Mouse (Mus musculus) embryo, embryonic 10 days (tissue): ENCODE data around the gene Ywhab.

ENCODE experiments used
- DNase-seq: peaks from one replicate; pipeline ENCODE4 v3.0.0-alpha.2; 2015; ENCODE audit warnings: low spot score

The Ywhab gene

DNA sequence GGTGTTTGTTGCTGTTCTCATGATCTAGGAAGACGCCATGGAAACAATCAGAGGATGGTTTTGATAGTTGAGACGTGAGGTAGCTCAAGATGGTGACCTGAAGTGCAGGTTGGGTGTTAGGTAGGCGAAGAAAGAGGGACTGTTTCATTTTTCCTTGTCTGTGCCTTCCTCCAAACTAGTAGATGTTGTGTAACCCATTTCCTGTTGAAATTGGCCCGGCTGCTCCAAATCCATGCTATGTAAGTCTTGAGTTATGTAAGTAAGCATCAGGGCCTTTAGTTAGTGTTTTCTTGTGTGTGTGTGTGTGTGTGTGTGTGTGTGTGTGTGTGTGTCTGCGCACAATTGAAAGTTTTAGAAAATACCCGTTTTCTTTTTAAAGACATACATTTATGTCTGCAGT lies 14.5 kb downstream of the Ywhab start:
- DNase-seq, result no peak

GRCm38 (mm10) chr2:164010496-164010895 lies 15.7 kb downstream of the Ywhab start:
- no peak for DNase-seq

- no peak for DNase-seq
Observed at GRCm38 (mm10) chr2:164010944-164011343, 16.2 kb downstream of the Ywhab start.

DNA sequence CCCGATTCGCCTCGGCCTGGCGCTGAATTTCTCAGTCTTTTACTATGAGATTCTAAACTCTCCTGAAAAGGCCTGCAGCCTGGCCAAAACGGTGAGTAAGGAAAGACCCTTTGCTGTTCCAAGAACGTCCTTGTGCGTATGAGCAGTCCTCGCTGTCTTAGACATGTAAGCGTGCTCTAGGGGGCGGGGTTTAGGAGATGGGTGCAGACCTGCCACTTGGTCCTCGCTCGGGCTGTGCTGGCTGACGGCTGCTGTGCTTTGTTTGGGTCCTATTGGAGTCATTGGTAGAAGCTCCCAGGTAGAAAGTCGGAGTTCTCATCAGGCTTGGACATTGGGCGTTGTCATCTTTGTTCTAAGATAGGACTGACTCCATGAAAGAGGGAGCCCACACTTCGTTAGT lies 20.5 kb downstream of the Ywhab start:
- no peak for DNase-seq

DNA sequence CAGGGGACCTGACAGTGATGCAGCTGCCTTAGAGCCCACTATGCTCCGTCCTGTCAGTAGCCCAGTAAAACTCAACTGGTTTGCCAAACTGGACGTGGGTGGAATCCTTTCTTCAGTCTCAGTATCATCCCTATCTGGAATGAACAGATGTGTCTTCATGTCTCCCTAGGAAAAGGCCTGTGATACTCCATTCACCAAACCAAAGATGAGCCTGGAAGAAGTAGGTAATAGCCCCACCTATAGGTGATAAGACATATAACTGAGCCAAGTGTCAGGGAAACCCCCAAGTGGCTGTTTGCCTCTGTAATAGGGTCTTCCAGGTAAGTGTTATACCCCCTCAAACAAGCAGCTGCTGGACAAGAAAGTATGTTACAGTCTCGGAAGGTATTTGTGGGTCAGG lies 24.1 kb downstream of the Ywhab start:
- DNase-seq, result no peak

- DNase-seq, result no peak
Observed at GRCm38 (mm10) chr2:164019943-164020342, 25.2 kb downstream of the Ywhab start.

GRCm38 (mm10) chr2:164022104-164022503 lies 27.3 kb downstream of the Ywhab start:
- DNase-seq, result no peak

DNA sequence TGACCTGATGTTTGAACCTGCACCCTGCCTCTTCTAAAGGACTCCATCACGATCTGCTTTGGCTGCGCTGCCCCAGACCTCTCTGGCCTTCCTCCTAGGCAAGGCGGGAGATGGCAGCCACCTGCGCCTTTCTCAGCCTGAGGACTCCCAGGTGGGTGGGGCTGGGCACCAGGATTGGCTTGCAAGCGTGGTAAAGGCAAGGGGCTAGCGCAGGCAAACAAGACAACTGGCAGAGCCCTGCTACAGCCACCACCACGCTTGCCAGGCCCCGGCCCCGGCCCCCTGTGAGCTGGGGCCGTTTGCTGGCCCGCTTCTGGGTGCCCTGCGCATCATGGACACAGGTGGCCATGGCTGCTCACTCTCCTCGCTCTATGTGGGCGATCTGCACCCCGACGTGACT lies 30.4 kb downstream of the Ywhab start, which contains the start of gene Pabpc1l:
Gene Pabpc1l, plus strand, starts transcription at position 301 of the 400 bp plus-strand sequence.
- no peak for DNase-seq

GRCm38 (mm10) chr2:164031147-164031546 lies 36.4 kb downstream of the Ywhab start:
- DNase-seq, result no peak

- no peak for DNase-seq
Observed at GRCm38 (mm10) chr2:164032973-164033372, 38.2 kb downstream of the Ywhab start.

DNA sequence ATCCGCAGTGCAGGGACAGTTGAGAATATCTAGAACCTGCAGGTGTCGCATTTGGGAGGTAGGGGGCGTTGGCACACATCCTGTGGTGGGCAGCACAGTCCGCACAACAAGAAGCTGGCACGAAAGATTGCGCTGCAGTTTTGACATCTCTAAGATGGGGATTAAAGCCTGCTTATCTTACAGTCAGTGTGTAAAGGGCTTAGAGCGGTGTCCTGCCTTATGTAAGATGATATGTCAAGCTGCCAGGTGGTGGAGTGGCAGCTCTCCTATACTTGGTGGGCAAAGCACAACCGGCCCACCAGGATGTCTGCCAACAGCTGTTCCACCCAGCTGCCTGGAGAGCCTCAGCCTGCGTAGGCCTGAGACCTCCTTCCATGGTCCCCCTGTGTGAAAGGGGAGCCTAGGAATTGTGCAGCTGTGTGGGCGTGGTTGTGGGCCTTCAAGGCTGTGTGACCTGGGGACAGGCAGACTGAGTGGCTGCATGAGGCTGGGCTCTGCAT lies 41.8 kb downstream of the Ywhab start:
- peak; percentile 13 for DNase-seq

DNA sequence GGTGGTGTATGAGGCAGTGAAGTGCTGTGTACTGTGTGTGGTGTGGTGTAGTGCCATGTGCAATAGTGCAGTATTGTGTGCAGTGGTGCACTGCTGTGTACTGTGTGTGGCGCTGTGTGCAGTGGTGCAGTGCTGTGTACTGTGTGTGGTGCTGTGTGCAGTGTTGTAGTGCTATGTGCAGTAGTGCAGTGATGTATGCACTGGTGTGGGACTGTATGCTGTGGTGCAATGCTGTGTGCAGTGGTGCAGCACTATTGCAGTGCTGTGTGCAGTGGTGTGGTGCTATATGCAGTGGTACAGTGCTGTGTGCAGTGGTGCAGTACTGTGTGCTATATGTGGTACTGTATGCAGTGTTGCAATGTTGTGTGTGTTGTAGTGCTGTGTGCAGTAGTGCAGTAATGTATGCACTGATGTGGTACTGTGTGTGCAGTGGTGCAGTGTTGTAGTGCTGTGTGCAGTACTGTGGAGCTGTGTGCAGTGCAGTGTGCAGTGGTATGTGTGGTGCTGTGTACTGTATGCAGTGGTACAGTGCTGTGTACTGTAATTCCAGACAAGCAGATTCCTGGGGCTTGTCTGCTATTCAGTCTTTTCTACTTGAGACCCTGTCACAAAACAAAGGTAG lies 43.8 kb downstream of the Ywhab start:
- no peak for DNase-seq

DNA sequence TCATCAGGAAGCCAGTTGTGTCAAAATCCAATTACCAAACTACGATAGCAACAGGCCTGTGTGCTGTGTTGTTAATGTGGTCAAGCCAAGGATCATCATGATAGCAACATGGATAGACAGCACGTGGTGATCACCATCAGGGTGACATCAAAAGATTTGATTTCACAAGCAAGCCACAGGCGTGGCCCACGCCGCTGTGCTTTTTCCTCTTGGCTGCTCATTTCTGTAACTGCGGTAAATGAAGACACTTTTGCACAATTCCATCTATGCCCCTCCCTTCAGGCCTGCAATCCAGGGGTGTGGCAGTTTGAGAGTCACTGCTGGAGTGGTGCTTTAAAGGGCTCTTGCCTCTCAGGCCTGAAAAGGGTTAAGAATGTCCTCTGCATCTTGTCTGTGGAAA lies 46.2 kb downstream of the Ywhab start:
- no peak for DNase-seq

DNA sequence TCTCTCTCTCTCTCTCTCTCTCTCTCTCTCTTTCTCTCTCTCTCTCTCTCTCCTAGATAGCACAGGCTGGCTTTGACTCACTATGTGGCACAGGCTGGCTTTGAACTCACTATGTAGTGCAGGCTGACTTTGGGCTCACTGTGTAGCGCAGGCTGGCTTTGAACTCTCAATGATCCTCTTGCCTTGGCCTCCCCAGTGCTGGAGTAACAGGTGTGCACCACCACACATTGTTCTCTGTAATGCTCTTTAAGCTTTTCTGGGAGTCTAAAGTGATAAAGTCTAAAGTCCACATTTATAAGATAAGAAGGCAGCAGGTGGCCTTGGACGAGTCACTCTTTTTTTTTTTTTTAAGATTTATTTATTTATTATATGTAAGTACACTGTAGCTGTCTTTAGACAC lies 46.8 kb downstream of the Ywhab start:
- DNase-seq, result no peak

- peak; percentile 18 for DNase-seq
Observed at GRCm38 (mm10) chr2:164047197-164047690, 52.5 kb downstream of the Ywhab start.

DNA sequence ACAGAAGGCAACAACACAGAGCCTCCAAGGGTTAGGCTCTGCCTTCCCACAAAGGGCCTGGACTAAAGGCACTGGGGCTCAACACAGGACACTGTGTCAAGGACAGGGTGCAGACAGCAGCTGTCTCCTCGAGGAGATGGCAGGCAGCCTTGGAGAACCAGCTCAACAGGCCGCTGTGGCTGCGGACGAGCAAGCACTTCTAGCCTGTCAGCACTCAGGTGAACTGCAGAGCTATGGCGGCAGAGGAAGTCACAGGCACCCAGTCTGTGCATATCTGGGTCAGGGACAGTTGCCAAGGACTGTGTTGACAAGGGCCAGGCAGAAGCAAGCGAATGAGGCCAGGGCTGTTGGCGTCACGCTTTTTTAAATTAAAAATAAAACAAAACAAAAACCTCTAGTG lies 59.0 kb downstream of the Ywhab start:
- no peak for DNase-seq

GRCm38 (mm10) chr2:164054671-164055070 lies 59.9 kb downstream of the Ywhab start:
- no peak for DNase-seq

DNA sequence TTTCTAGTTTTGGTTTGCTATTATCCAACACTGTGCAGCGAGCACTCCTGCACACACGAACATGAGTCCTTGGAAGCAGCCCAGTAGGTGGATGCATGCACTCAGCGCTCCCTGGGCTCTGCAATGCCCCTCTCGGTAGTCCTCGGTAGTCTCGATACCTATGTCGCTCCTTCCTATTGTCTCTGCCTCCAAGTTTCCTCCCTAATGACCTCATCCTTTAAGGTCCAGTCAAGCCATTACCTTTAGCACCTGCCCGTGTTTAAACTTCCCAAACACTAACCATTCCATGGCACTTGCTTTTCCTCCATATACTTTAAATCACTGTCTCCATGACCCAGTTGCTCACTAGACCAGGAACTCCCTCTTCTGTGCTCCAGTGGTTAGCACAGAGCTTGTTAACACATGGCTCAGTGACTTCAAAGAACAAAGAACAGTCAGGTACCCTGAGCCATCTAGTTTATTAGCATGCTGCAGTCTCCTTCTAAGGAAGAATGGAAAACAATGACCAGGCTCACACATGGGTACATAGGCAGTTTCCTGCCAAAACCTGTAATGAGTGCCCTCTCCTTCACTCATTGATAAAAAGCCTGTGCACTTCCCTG lies 65.0 kb downstream of the Ywhab start:
- no peak for DNase-seq
